Mouse (Mus musculus) heart, postnatal 0 days (tissue): Measurements from ENCODE around the gene Prss35. TPM values are rescaled to one million over a fixed set of nuclear protein-coding genes. Genes with fewer than 3 reads are reported as not detected.

Source experiments
- ATAC-seq: fragments of 200-750 bp; cut with Nextera tagmentation; 2 replicates; pipeline ENCODE4 v1.8.0; 2017; ENCODE audit warnings: low read depth, moderate number of reproducible peaks, moderate library complexity; ENCODE audit not compliant: insufficient read depth
- DNase-seq: peaks from one replicate; pipeline ENCODE4 v3.0.0-alpha.2; 2016; ENCODE audit warnings: low spot score
- H3K27ac ChIP-seq: fragments of 300-500 bp; sonication (generic); 2 replicates; pipeline ENCODE4 v1.5.1; 2014; ENCODE audit warnings: low read depth, mild to moderate bottlenecking
- H3K27me3 ChIP-seq: fragments of 300-500 bp; sonication (generic); 2 replicates; pipeline ENCODE4 v1.6.1; 2014; ENCODE audit warnings: low read length, mixed read lengths; ENCODE audit not compliant: control insufficient read depth, insufficient read depth
- H3K36me3 ChIP-seq: fragments of 300-500 bp; sonication (generic); replicated peaks from 2 replicates; pipeline ENCODE4 v1.6.1; 2014; ENCODE audit warnings: low read length, mixed read lengths; ENCODE audit not compliant: control insufficient read depth, insufficient read depth
- H3K4me1 ChIP-seq: fragments of 300-500 bp; sonication (generic); 2 replicates; pipeline ENCODE4 v1.6.1; 2014; ENCODE audit warnings: antibody characterized with exemption; ENCODE audit not compliant: control insufficient read depth, insufficient read depth
- H3K4me2 ChIP-seq: fragments of 300-500 bp; sonication (generic); 2 replicates; pipeline ENCODE4 v1.6.1; 2014; ENCODE audit warnings: low read depth, mild to moderate bottlenecking, low read length, moderate library complexity
- H3K4me3 ChIP-seq: fragments of 300-500 bp; sonication (generic); 2 replicates; pipeline ENCODE4 v1.5.1; 2014; ENCODE audit warnings: low read depth, low read length
- H3K9ac ChIP-seq: fragments of 300-500 bp; sonication (generic); replicated peaks from 2 replicates; pipeline ENCODE4 v1.6.1; 2014; ENCODE audit warnings: low read depth, low read length, mixed read lengths
- H3K9me3 ChIP-seq: fragments of 300-500 bp; sonication (generic); replicated peaks from 2 replicates; pipeline ENCODE4 v1.6.1; 2016; ENCODE audit warnings: low read length; ENCODE audit not compliant: control insufficient read depth
- CTCF ChIP-seq: IDR thresholded peaks from 2 replicates; pipeline ENCODE4 v1.5.1; 2016; ENCODE audit warnings: antibody characterized with exemption, control low read depth, low read depth
- EP300 ChIP-seq: IDR thresholded peaks from 2 replicates; pipeline ENCODE4 v1.6.1; 2016; ENCODE audit warnings: antibody characterized with exemption, low read depth
- WGBS: fragments of 180-500 bp; shearing (Covaris S2); extraction: QIAGEN DNeasy Blood & Tissue Kit; methylation state at CpG from one replicate; pipeline ENCODE4 v1.1.7; 2014; 5-methylcytosine and 5-hydroxymethylcytosine counted together
- polyA plus RNA-seq: library from polyadenylated mRNA; unstranded; fragments of >200 nt; fragmentation: Nextera tagmentation; extraction: Ambion mirVana; gene quantifications from 2 replicates; pipeline ENCODE4 v1.2.1, GENCODE M21; 2015
- total RNA-seq: library from RNA; depleted of rRNA; stranded (reverse); fragments of >200 nt; gene quantifications from 2 replicates; pipeline ENCODE4 v1.2.3, GENCODE M21; 2014; ENCODE audit warnings: low replicate concordance

The Prss35 gene
- total and polyA plus RNA-seq, 2 experiments from 2014 or later, result 8.1 to 10.1 TPM

DNA sequence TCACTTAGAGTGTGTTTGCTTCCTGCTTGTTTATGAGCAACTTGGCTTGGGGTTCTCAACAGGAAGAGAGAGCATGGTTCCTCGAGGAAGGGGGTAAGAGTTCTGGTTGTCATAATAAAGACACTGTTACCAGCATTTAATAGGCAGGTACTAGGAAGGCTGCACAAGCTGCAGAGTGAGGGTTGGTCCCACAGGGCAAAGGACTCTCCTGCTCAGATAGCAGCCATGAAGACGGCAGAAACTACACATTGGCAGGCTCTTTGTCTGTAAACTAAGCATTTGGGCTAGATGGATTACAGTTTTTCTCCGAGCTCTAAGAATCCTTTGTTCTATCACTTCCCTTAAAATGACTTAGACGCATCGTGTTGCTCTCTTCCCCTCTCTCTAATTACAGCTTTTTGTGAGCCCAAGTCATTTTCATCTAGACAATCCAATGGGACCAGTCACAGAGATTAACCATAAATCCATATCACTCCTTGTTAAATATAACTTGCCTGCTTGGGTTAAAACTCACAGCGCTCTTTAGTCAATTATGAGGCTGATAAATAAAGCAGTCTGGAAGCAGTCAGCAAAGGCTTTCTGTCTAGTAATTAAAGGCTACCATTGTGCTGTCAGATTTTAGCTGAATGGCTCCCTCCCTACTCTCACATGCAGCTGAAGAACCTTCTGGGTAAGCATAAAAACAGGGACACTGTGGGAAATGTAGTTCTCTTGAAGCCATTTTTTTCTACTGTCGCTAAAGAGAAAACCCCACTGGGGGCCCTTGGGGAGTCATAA lies 17.7 kb upstream of the Prss35 start:
- Histone ChIP-seq H3K4me2 (no peak overlapping the region), H3K9ac (no peak overlapping the region), H3K27ac (no peak overlapping the region), H3K36me3 (no peaks in the 10 kb centered on the region), H3K27me3 (no peaks in the 10 kb centered on the region), H3K4me1 (no peaks in the 10 kb centered on the region), H3K9me3 (no peaks in the 10 kb centered on the region), H3K4me3 (no peak overlapping the region)
- no peak for DNase-seq
- no peak for TF ChIP-seq CTCF
- no peak for TF ChIP-seq EP300
- 66% methylated on average over 7 of the region's 7 CpGs for WGBS
- ATAC-seq, result no peak

DNA sequence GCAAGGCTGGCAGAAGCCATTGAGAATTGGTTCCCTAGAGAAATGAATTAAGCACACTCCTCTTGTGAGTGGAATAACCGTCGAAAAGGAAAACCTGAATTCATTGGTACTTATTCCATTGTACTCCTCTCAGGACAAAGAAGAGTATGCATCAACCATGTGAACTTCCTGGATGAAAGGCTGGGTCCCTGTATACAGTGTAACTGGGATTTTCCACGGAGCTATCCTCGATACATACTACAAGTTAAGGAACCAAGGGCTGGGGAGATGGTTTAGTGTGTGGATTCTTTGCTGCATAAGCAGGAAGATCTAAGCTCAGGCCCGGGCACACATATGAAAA lies 17.1 kb upstream of the Prss35 start:
- H3K9me3 ChIP-seq, result no peaks in the 10 kb centered on the region
- H3K4me1 ChIP-seq, result no peaks in the 10 kb centered on the region
- 84% methylated on average over 5 of the region's 5 CpGs for WGBS
- no peaks in the 10 kb centered on the region for H3K36me3 ChIP-seq
- no peak for TF ChIP-seq EP300
- no peak for TF ChIP-seq CTCF
- no peak overlapping the region for H3K27ac ChIP-seq
- no peak overlapping the region for H3K4me3 ChIP-seq
- ATAC-seq (no peak), DNase-seq (no peak)
- H3K27me3 ChIP-seq, result no peaks in the 10 kb centered on the region
- H3K9ac ChIP-seq, result no peak overlapping the region
- no peak overlapping the region for H3K4me2 ChIP-seq

DNA sequence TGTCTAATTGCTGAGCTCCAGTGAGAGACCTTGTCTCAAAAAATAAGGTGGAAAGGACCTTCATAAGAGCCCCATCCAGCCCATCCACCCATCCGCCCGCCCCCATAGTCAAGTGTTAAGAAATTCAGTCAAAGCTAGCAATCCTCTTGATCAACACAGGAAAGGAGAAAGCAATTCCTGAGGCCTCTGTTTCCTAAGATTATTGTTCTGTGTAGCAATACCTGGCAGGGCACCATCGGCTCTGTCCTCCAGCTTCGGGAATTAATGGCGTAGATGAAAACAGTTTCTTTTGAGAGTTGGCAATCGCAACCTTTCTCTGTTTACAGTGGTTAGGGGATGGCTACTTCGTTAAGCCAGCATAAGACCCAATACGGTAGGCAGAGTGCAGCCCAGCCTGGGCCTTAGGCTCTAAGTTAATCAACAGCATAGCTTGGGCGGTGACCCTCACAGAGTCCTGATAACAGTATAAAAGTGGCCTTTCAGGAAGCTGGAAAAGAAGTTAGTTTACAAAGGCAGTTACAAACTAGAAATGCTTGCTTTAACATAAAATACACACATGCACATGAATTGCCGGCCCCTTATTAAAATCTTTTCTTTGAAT lies 15.1 kb upstream of the Prss35 start:
- WGBS, result 65% methylated on average over 10 of the region's 10 CpGs
- DNase-seq, result peak; percentile 20
- H3K4me1 ChIP-seq, result no peaks in the 10 kb centered on the region

DNA sequence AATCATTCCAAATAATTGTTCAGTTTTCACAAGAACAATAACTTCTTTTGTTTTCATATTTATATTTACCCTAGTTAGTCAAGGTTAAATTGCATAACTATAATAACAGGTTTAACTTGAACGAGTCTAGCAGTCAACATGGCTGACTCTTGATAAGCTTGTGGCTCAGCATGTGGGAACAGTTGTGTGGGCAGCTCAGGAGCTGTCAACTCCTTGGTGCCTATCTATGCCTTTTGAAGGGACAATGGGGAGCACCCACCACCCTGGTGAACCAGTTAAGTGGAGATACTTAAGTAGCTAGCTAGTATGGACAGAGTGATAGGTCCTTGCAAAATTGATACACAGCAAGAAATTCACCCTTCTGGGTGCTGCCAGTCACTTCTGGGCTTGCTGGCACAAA lies 14.4 kb upstream of the Prss35 start:
- H3K9ac ChIP-seq, result no peak overlapping the region
- H3K4me3 ChIP-seq, result no peak overlapping the region
- no peak overlapping the region for H3K4me2 ChIP-seq
- TF ChIP-seq CTCF (no peak), EP300 (no peak)
- WGBS, result 32% methylated on average over 1 of the region's 1 CpGs
- no peak for ATAC-seq
- no peaks in the 10 kb centered on the region for H3K9me3 ChIP-seq
- H3K27ac ChIP-seq, result no peak overlapping the region
- H3K4me1 ChIP-seq, result no peaks in the 10 kb centered on the region
- no peak for DNase-seq
- H3K36me3 ChIP-seq, result no peaks in the 10 kb centered on the region
- no peaks in the 10 kb centered on the region for H3K27me3 ChIP-seq

More for the DNA sequence above, 15.1 kb upstream of the Prss35 start:
- Histone ChIP-seq H3K27ac (no peak overlapping the region), H3K4me2 (no peak overlapping the region), H3K9ac (no peak overlapping the region), H3K9me3 (no peaks in the 10 kb centered on the region), H3K36me3 (no peaks in the 10 kb centered on the region), H3K4me3 (no peak overlapping the region), H3K27me3 (no peaks in the 10 kb centered on the region)
- no peak; the same call in 1 of the 2 replicates for ATAC-seq
- no peak for TF ChIP-seq EP300
- TF ChIP-seq CTCF, result no peak

DNA sequence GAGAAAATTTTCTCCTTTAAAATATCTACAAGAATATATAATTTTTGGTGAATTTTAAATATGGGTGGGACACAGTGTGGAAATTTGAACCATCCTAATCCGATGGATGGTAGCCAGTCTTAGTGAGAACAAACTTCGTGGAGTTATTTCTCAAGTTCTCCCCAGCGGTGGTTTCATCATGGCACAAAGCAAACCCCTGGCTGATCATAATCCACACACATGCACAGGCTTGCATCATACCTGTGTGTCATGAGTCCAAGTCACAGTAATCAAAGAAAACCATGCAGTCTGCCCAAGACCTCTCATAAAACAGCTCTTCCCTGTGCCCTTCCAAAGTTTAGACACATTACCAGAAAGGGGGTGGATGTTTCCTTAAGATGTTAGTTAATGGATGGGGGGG lies 13.6 kb upstream of the Prss35 start:
- TF ChIP-seq EP300 (no peak), CTCF (no peak)
- Histone ChIP-seq H3K4me2 (no peak overlapping the region), H3K4me3 (no peak overlapping the region), H3K36me3 (no peaks in the 10 kb centered on the region), H3K4me1 (no peaks in the 10 kb centered on the region), H3K27me3 (no peaks in the 10 kb centered on the region), H3K9ac (no peak overlapping the region), H3K9me3 (no peaks in the 10 kb centered on the region), H3K27ac (no peak overlapping the region)
- WGBS, result 89% methylated on average over 3 of the region's 3 CpGs
- ATAC-seq (no peak), DNase-seq (no peak)
